Mouse (Mus musculus): ENCODE data around the gene 0610040J01Rik. TPM values are rescaled to one million over a fixed set of nuclear protein-coding genes. Genes with fewer than 3 reads are reported as not detected.
A peak's percentile ranks its signal among the peaks of the same experiment; 100 is the strongest.

Gene 0610040J01Rik
- polyA plus RNA-seq (2014; fragmentation: Nextera tagmentation; extraction: Ambion mirVana), result 2.5 and 3.3 TPM in 2 replicates

DNA sequence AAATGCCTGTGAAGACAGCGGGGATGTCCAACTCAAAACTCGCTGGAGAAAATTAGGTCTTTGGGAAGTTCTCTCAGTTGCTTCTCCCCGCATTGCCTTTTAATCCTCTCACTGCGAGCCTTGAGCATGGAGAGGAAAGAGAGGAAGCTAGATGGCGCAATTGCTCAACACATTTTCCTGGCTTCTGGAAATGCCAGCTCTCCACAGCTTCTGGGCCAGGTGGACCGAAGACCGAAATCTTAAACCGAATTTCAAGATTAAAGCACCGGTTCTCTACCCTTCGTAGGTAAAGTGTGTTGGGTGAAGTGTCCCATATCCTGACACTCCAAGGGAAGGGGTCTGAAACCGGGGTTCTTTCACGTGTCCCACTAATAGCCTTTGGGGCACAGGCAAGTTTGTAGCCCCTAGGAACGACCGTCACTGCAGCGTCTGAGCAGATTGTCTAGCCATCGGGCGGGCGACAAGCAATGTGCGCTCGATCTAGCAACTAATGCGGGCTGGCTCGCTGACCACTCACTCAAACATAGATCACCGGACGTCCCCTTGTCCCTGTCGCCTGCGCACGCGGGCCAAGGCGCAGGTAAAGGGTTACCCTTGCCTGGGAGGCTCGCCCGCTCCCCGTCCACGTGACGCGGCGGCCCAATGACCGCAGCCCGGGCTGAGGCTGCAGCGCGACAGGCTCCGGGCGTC, at the start of gene 0610040J01Rik:
Gene 0610040J01Rik (plus strand): TSS at position 545 of the 690 bp plus-strand sequence.
- H3K9me3 ChIP-seq (ENCODE audit: control insufficient read depth, low read length), result no peaks in the 10 kb centered on the region
- H3K36me3 ChIP-seq (replicated peaks; ENCODE audit: control insufficient read depth, insufficient read depth), result no peaks in the 10 kb centered on the region
- ATAC-seq (ENCODE audit: low FRiP score) (peak; percentile 89), DNase-seq (ENCODE audit: low spot score) (peak; percentile 76)
- peak within 1 kb of the TSS; percentile 94 for H3K4me2 ChIP-seq (replicated peaks)
- peak within 1 kb of the TSS; percentile 57 for H3K4me3 ChIP-seq (replicated peaks; ENCODE audit: low read length)
- H3K4me1 ChIP-seq (replicated peaks; ENCODE audit: control insufficient read depth, insufficient read depth, low read length), result no peaks in the 10 kb centered on the region
- H3K27ac ChIP-seq, result no peak within 1 kb of the TSS
- 3% methylated on average over 42 of the region's 42 CpGs for WGBS
- peaks cover 20% of the 10 kb centered on the region for H3K27me3 ChIP-seq (ENCODE audit: control insufficient read depth, insufficient read depth, low read length)
- H3K9ac ChIP-seq, result peak within 1 kb of the TSS; percentile 61

DNA sequence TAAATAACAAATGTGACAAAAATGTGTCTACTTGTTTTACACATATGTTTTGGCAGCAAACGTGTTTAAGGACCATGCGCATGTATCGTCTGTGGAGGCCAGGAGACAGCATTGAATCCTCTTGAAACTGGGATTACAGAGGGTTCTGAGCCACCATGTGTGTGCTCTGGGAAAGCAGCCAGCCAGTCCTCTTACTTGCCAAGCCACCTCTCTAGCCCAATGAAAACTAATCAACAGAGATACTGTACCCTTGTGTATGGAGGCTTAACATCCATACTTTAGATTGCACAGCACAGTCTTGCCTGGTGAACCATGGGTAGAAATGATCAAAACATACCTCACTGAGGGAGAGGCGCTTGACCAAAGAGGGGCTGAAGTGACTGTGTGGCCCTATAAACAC, 46.3 kb upstream of the 0610040J01Rik start:
- Histone ChIP-seq H3K4me2 (replicated peaks) (no peak overlapping the region), H3K27ac (no peak overlapping the region), H3K4me1 (replicated peaks; ENCODE audit: control insufficient read depth, insufficient read depth, low read length) (no peaks in the 10 kb centered on the region), H3K9ac (no peak overlapping the region), H3K36me3 (replicated peaks; ENCODE audit: control insufficient read depth, insufficient read depth) (no peaks in the 10 kb centered on the region), H3K9me3 (ENCODE audit: control insufficient read depth, low read length) (no peaks in the 10 kb centered on the region), H3K27me3 (ENCODE audit: control insufficient read depth, insufficient read depth, low read length) (no peaks in the 10 kb centered on the region), H3K4me3 (replicated peaks; ENCODE audit: low read length) (no peak overlapping the region)
- 85% methylated on average over 4 of the region's 4 CpGs for WGBS
- ATAC-seq (ENCODE audit: low FRiP score) (no peak), DNase-seq (ENCODE audit: low spot score) (no peak)

DNA sequence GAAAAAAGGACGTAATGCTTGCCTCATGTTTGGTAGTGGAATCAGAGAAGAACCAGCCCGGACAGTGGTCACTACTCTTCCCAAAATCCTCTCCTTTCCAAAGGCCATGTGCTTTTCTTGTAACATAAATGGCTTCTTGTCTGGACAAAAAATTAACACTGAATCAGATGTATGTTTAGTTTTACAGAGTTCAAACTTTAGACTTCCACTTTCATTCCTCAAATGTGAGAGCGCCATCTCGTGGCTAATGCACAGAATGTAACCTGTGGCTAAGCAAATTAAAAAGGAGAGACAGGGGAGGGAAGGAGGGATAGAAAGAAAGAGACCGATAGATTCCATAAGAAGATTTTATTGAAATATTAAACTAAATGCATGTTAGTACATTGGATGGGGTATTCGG, 45.4 kb upstream of the 0610040J01Rik start:
- ATAC-seq (ENCODE audit: low FRiP score) (0 out of 2 replicates have a peak, but pooled peaks have one; percentile 22), DNase-seq (ENCODE audit: low spot score) (peak; percentile 88)
- Histone ChIP-seq H3K9me3 (ENCODE audit: control insufficient read depth, low read length) (no peaks in the 10 kb centered on the region), H3K4me3 (replicated peaks; ENCODE audit: low read length) (no peak overlapping the region), H3K4me2 (replicated peaks) (no peak overlapping the region), H3K36me3 (replicated peaks; ENCODE audit: control insufficient read depth, insufficient read depth) (no peaks in the 10 kb centered on the region), H3K9ac (no peak overlapping the region), H3K4me1 (replicated peaks; ENCODE audit: control insufficient read depth, insufficient read depth, low read length) (no peaks in the 10 kb centered on the region), H3K27me3 (ENCODE audit: control insufficient read depth, insufficient read depth, low read length) (no peaks in the 10 kb centered on the region), H3K27ac (no peak overlapping the region)
- 44% methylated on average over 6 of the region's 6 CpGs for WGBS

DNA sequence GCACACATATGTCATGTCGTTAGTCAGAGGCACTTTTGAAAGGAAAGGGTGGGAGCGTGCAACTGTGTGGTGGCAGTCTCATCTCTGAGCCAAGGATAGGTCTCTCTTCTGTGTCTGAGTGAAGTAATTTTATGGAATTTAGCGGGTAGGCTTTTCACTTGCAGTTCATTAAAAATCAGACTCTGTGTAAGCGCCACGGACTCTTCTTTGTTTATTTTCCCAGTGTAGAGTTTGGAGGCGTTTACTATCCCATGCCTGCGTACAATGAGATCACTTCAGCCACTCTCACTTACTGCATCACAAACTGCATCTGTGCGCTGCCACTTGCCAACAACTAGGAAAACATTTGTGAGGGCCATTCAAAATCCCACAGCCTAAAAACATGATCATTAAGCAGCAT, 44.7 kb upstream of the 0610040J01Rik start:
- DNase-seq (ENCODE audit: low spot score) (no peak), ATAC-seq (ENCODE audit: low FRiP score) (peak; percentile 55; the same call in 1 of the 2 replicates)
- no peaks in the 10 kb centered on the region for H3K36me3 ChIP-seq (replicated peaks; ENCODE audit: control insufficient read depth, insufficient read depth)
- H3K4me1 ChIP-seq (replicated peaks; ENCODE audit: control insufficient read depth, insufficient read depth, low read length), result no peaks in the 10 kb centered on the region
- peak overlapping the region; percentile 18; the same call in 1 of the 2 replicates for H3K4me2 ChIP-seq (replicated peaks)
- WGBS, result 62% methylated on average over 8 of the region's 8 CpGs
- no peak overlapping the region for H3K4me3 ChIP-seq (replicated peaks; ENCODE audit: low read length)
- no peak overlapping the region for H3K27ac ChIP-seq
- H3K27me3 ChIP-seq (ENCODE audit: control insufficient read depth, insufficient read depth, low read length), result no peaks in the 10 kb centered on the region
- H3K9ac ChIP-seq, result no peak overlapping the region
- H3K9me3 ChIP-seq (ENCODE audit: control insufficient read depth, low read length), result no peaks in the 10 kb centered on the region

DNA sequence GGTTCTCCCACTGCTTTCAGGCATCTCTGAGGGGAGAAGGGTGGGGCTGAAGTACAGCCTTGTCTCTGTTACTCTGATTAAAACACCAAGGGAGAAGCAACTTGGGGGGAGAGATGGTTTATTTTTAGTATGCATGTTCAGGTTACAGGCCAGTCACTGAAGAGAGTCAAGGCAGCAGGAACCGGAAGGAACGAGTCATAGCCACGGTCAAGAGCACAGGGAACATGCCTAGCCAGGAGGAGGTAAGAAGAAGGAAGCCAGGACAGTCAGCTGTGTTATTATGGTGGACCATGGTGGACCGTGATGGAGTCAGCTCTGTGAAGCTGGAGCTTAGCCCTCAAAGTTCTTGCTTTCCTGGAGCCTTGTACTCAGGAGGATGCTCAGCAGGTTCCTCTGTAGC, 43.9 kb upstream of the 0610040J01Rik start:
- Histone ChIP-seq H3K9ac (no peak overlapping the region), H3K27ac (no peak overlapping the region), H3K4me1 (replicated peaks; ENCODE audit: control insufficient read depth, insufficient read depth, low read length) (no peaks in the 10 kb centered on the region), H3K9me3 (ENCODE audit: control insufficient read depth, low read length) (no peaks in the 10 kb centered on the region), H3K4me2 (replicated peaks) (no peak overlapping the region), H3K4me3 (replicated peaks; ENCODE audit: low read length) (no peak overlapping the region), H3K36me3 (replicated peaks; ENCODE audit: control insufficient read depth, insufficient read depth) (no peaks in the 10 kb centered on the region), H3K27me3 (ENCODE audit: control insufficient read depth, insufficient read depth, low read length) (no peaks in the 10 kb centered on the region)
- ATAC-seq (ENCODE audit: low FRiP score), result no peak
- 86% methylated on average over 4 of the region's 4 CpGs for WGBS
- no peak for DNase-seq (ENCODE audit: low spot score)

DNA sequence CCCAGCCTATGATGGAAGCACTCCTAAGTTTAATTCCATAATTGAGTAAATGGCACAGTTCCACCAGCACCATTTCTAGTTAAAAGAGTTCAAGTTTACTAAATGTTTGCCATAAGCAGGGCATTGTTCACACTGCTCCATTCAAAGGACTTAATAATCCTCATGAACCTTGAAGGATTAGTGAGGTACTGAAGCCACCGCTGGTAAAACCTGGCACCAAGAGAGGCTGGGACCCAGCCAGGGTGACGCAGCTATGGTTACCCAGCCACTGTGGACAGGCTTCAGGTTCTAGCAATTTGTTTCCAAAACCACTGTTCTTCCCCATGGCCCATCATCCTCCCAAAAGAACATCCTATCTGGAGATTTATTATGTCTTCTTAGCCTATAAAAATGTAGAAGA, 39.2 kb upstream of the 0610040J01Rik start:
- H3K4me3 ChIP-seq (replicated peaks; ENCODE audit: low read length), result no peak overlapping the region
- no peaks in the 10 kb centered on the region for H3K4me1 ChIP-seq (replicated peaks; ENCODE audit: control insufficient read depth, insufficient read depth, low read length)
- no peak overlapping the region for H3K4me2 ChIP-seq (replicated peaks)
- H3K9me3 ChIP-seq (ENCODE audit: control insufficient read depth, low read length), result no peaks in the 10 kb centered on the region
- H3K27ac ChIP-seq, result no peak overlapping the region
- WGBS, result 72% methylated on average over 2 of the region's 2 CpGs
- no peaks in the 10 kb centered on the region for H3K27me3 ChIP-seq (ENCODE audit: control insufficient read depth, insufficient read depth, low read length)
- no peak overlapping the region for H3K9ac ChIP-seq
- DNase-seq (ENCODE audit: low spot score), result no peak
- no peak for ATAC-seq (ENCODE audit: low FRiP score)
- no peaks in the 10 kb centered on the region for H3K36me3 ChIP-seq (replicated peaks; ENCODE audit: control insufficient read depth, insufficient read depth)

DNA sequence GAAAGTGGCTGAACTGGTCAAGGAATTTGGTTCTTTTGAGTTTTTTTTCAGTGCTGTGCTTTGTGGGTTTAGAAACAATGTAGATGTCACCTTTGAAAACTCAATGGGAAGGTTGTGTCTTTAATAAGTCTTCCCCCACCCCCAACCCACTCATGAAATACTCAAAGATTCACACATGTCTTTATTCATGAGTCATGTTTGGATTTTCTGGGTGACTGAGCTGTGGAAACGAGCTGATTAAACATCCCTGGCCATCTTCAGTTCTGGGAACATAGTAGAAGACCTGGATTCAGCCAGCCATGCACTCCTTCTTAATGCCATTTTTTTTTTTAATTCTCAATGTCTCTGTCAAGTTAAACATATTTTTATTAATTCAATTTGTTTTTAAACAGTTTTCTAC, 38.6 kb upstream of the 0610040J01Rik start:
- DNase-seq (ENCODE audit: low spot score), result no peak
- Histone ChIP-seq H3K27me3 (ENCODE audit: control insufficient read depth, insufficient read depth, low read length) (no peaks in the 10 kb centered on the region), H3K27ac (no peak overlapping the region), H3K36me3 (replicated peaks; ENCODE audit: control insufficient read depth, insufficient read depth) (no peaks in the 10 kb centered on the region), H3K4me2 (replicated peaks) (no peak overlapping the region), H3K9me3 (ENCODE audit: control insufficient read depth, low read length) (no peaks in the 10 kb centered on the region), H3K9ac (no peak overlapping the region), H3K4me1 (replicated peaks; ENCODE audit: control insufficient read depth, insufficient read depth, low read length) (no peaks in the 10 kb centered on the region), H3K4me3 (replicated peaks; ENCODE audit: low read length) (no peak overlapping the region)
- WGBS, result 49% methylated on average over 1 of the region's 1 CpGs
- no peak for ATAC-seq (ENCODE audit: low FRiP score)

DNA sequence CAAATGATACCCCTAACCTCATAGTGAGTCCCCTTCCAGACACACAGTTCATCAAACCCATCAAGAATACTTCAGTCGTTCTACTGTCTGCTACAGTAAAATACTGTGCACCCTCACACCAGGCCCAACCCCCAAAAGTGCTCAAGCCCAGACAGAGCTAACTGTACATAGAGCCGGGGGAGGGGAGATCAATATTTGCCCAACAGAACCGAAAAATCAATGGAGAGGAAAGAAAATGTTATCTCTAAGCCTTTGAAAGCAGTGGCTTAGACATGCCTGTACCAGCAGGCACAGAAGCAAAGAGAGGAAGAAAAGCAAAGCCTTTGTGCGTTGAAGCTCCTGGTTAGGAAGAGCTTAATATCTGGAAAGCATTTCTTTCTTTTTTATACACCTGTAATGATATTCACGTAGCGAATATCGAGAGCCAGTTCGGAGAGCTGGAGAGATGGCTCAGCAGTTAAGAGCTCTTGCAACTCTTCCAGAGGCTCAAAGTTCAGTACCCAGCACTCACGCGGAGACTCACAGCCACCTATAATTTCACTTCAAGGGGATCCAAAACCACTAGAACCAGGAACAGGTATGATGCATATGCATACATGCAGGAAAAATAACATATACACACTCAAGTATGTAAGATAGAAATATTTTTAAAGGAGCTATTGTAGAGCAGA, 23.9 kb upstream of the 0610040J01Rik start:
- ATAC-seq (ENCODE audit: low FRiP score), result no peak
- Histone ChIP-seq H3K9me3 (ENCODE audit: control insufficient read depth, low read length) (no peaks in the 10 kb centered on the region), H3K27ac (no peak overlapping the region), H3K36me3 (replicated peaks; ENCODE audit: control insufficient read depth, insufficient read depth) (no peaks in the 10 kb centered on the region), H3K4me3 (replicated peaks; ENCODE audit: low read length) (no peak overlapping the region), H3K9ac (no peak overlapping the region), H3K27me3 (ENCODE audit: control insufficient read depth, insufficient read depth, low read length) (no peaks in the 10 kb centered on the region), H3K4me2 (replicated peaks) (no peak overlapping the region), H3K4me1 (replicated peaks; ENCODE audit: control insufficient read depth, insufficient read depth, low read length) (no peaks in the 10 kb centered on the region)
- whole genome bisulfite sequencing, result 92% methylated on average over 10 of the region's 10 CpGs
- DNase-seq (ENCODE audit: low spot score), result no peak

DNA sequence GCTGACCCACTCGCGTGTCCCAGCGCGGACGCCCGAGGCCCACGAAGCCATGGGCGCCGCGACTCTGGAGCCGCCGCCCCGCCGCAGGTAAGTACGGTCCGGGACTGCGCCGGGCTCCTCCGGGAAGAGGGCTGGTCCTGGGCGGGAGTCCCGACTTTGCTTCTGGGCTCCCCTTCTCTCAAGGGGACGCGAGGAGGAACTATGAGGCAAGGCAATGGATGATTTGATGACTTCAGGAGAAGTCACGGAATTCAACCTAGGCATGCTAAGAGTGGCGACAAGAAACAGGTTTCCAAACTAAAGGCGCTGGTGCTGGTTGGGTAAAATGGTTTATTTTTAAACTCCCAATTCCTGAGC, 324 bp downstream of the 0610040J01Rik start:
- H3K27me3 ChIP-seq (ENCODE audit: control insufficient read depth, insufficient read depth, low read length), result peaks cover 20% of the 10 kb centered on the region
- peak overlapping the region; percentile 94 for H3K4me2 ChIP-seq (replicated peaks)
- H3K9ac ChIP-seq, result peak overlapping the region; percentile 61
- ATAC-seq (ENCODE audit: low FRiP score), result no peak
- no peak for DNase-seq (ENCODE audit: low spot score)
- under 1% methylated on average over 26 of the region's 26 CpGs for WGBS
- H3K9me3 ChIP-seq (ENCODE audit: control insufficient read depth, low read length), result no peaks in the 10 kb centered on the region
- no peaks in the 10 kb centered on the region for H3K4me1 ChIP-seq (replicated peaks; ENCODE audit: control insufficient read depth, insufficient read depth, low read length)
- H3K27ac ChIP-seq, result no peak overlapping the region
- H3K36me3 ChIP-seq (replicated peaks; ENCODE audit: control insufficient read depth, insufficient read depth), result no peaks in the 10 kb centered on the region
- peak overlapping the region; percentile 57 for H3K4me3 ChIP-seq (replicated peaks; ENCODE audit: low read length)
